In genomic region chr5:126392306-126392705, GRCm38 (mm10) we compare ENCODE assay signal across 14 mouse cellular contexts.
"Had no signal": no experiment of that assay in that cellular context is flagged by ENCODE, and none has a peak within 500 bp of the region (broad histone marks: within the 10 kb centered on the region; RNA-seq: fewer than 3 reads in every experiment).

No protein-coding gene starts in this region.

- H3K9me3 ChIP-seq: limb, embryonic 13.5 days; liver, embryonic 13.5 days had no signal

- DNase-seq: kidney, adult 2 months; kidney, postnatal 36 days; left cerebral cortex, postnatal 4 days; liver, embryonic 13.5 days; lung, adult 2 months; lung, postnatal 36 days; midbrain, embryonic 14.5 days; right cerebral cortex, postnatal 4 days; spleen, adult 18-20 months; thymus, postnatal 4 days had no signal

- H3K4me1 ChIP-seq: limb, embryonic 13.5 days; liver, embryonic 13.5 days; neural tube, embryonic 12.5 days had no signal

- ATAC-seq: intestine, embryonic 16.5 days; lung, postnatal 0 days had no signal

- H3K4me3 ChIP-seq: limb, embryonic 13.5 days; liver, embryonic 13.5 days; neural tube, embryonic 12.5 days had no signal

- H3K27ac ChIP-seq: limb, embryonic 13.5 days; liver, embryonic 13.5 days; neural tube, embryonic 12.5 days had no signal

- H3K9ac ChIP-seq: limb, embryonic 13.5 days; liver, embryonic 13.5 days; neural tube, embryonic 12.5 days had no signal

- H3K4me2 ChIP-seq: limb, embryonic 13.5 days; liver, embryonic 13.5 days; neural tube, embryonic 12.5 days had no signal

- H3K36me3 ChIP-seq: limb, embryonic 13.5 days; liver, embryonic 13.5 days; neural tube, embryonic 12.5 days had no signal

- H3K27me3 ChIP-seq: limb, embryonic 13.5 days; liver, embryonic 13.5 days; neural tube, embryonic 12.5 days had no signal
